Mouse (Mus musculus) thymus, adult 2 months (tissue): ENCODE measurements at regions not wholly inside any gene's neighbourhood (a gene's known extent, or its start where the extent isn't known, plus 50 kb on each side); places are given as distances from the start of the nearest gene placed in this dataset.

Experiments
- DNase-seq: peaks from one replicate; pipeline ENCODE4 v3.0.0; 2021
- H3K27ac ChIP-seq: fragments of 200-500 bp; 2 replicates; pipeline ENCODE4 v1.5.1; 2012; ENCODE audit warnings: low read length, control low read depth; ENCODE audit not compliant: control insufficient read depth, insufficient read depth
- H3K27me3 ChIP-seq: fragments of 200-500 bp; 2 replicates; pipeline ENCODE4 v1.6.1; 2012; ENCODE audit warnings: mild to moderate bottlenecking, low read length, moderate library complexity, mixed read lengths; ENCODE audit not compliant: control insufficient read depth, insufficient read depth
- H3K36me3 ChIP-seq: fragments of 200-500 bp; 2 replicates; pipeline ENCODE4 v1.6.1; 2012; ENCODE audit warnings: mild to moderate bottlenecking, low read length, moderate library complexity; ENCODE audit not compliant: control insufficient read depth, insufficient read depth
- H3K4me1 ChIP-seq: fragments of 200-500 bp; replicated peaks from 2 replicates; pipeline ENCODE4 v1.6.1; 2012; ENCODE audit warnings: low read length; ENCODE audit not compliant: control insufficient read depth, insufficient read depth
- H3K4me3 ChIP-seq: fragments of 200-500 bp; 2 replicates; pipeline ENCODE4 v1.5.1; 2012; ENCODE audit warnings: mild to moderate bottlenecking, low read length, control low read depth, moderate library complexity; ENCODE audit not compliant: control insufficient read depth, insufficient read depth
- CTCF ChIP-seq: fragments of 200-500 bp; IDR thresholded peaks from 2 replicates; pipeline ENCODE4 v1.5.1; 2012; ENCODE audit warnings: mild to moderate bottlenecking, control low read depth, low read length, moderate library complexity, borderline replicate concordance; ENCODE audit not compliant: control insufficient read depth, poor library complexity, insufficient read depth; ENCODE audit errors: extremely low read depth
- POLR2A ChIP-seq: fragments of 200-500 bp; IDR thresholded peaks from 2 replicates; pipeline ENCODE4 v1.6.1; 2012; ENCODE audit warnings: mild to moderate bottlenecking, low read length, control low read depth, moderate library complexity; ENCODE audit not compliant: control insufficient read depth, poor library complexity, insufficient read depth; ENCODE audit errors: extremely low read depth
- WGBS: fragments of 180-500 bp; shearing (Covaris S2); methylation state at CpG from one replicate; pipeline ENCODE4 v1.1.7; 2018; 5-methylcytosine and 5-hydroxymethylcytosine counted together

DNA sequence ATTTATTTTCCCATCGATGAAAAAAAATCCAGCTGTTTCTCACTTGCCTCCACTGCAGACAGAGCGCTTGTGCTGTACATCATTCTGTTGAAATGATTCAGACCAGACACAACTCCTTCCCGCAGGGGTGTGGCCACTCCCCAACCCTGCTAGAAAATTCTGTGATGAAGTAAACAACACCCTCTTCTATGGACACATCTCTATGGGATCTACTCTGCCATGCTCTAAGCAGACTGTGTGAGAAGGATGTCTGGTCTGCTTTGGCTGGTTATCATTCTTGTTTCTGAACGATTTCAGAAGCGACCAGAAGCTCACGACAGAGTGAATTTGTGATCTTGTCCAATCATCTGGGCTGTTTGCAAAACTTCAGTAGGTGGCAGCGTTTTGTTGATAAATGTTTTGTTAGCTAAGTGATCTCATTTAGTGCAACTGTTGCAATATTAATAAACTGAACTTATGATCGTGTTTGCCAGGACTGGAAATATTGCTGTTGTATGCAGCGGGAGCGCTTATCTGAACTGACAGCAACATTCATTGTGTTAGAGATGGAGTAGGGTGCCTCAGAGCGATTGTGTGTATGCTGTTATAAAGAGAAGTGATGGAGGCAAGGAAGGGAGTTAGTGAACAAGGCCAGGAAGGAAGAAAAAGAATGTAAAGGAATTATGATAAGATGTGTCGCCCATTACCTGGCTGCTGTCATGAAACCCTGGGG is 605.2 kb upstream of the Nox3 start:
- H3K27me3 ChIP-seq: no peaks in the 10 kb centered on the region
- TF ChIP-seq CTCF (no peak), POLR2A (no peak)
- 88% methylated on average over 12 of the region's 12 CpGs for WGBS
- no peak overlapping the region for H3K4me3 ChIP-seq
- no peaks in the 10 kb centered on the region for H3K36me3 ChIP-seq
- DNase-seq: no peak
- no peak overlapping the region for H3K27ac ChIP-seq
- no peaks in the 10 kb centered on the region; the same call in 1 of the 2 replicates for H3K4me1 ChIP-seq

DNA sequence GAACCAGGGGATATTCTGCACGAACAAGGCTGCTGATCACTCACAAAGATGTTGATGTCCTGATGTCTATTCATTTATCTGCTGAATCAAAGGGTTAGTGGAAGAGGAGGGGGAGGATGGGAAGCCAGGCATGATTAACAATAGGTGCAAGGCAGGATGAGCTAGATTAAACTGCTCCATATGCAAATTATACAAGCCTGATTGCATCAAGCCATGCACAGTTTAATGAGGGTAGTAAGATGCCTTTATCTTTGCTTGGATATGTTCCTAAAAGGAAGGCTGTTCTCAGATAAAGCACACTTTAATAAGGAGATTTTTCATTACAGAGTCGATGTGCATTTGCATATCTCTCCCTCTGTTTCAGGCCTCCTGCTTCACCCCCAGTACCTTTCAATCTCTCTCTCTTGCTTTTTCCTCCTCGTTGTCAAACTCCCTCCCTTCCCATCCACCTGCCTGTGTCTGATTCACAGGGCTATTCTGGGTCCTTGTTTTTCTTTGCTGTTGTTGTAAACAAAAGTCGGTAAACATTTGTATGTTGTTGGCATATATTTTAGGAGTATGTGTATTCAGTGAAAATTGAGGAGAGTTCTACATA is 615.8 kb upstream of the Nox3 start:
- no peak for DNase-seq
- Histone ChIP-seq H3K36me3 (no peaks in the 10 kb centered on the region), H3K4me1 (no peaks in the 10 kb centered on the region), H3K27me3 (no peaks in the 10 kb centered on the region), H3K27ac (no peak overlapping the region), H3K4me3 (no peak overlapping the region)
- TF ChIP-seq POLR2A: no peak
- no peak for TF ChIP-seq CTCF
- WGBS: 69% methylated on average over 4 of the region's 4 CpGs

DNA sequence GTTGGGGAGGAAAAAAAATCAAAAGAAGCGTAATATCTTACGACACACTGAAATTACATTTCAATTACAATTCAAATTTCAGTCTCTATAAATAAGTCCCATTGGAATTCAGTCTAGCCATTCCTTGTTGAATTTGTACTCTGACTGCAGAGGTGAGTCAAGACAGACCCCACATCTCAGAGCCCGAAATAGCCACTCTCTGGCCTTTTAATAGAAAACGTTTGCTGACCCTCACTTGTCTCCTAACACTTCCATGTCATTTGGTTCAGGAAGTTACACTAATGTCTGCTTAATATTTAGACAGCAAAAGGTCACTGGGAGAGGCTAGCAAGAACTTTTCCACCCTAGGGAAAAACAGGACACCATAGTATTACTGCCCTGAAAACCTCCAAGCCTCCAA is 623.1 kb upstream of the Nox3 start:
- TF ChIP-seq POLR2A: no peak
- TF ChIP-seq CTCF: no peak
- H3K4me3 ChIP-seq: no peak overlapping the region

DNA sequence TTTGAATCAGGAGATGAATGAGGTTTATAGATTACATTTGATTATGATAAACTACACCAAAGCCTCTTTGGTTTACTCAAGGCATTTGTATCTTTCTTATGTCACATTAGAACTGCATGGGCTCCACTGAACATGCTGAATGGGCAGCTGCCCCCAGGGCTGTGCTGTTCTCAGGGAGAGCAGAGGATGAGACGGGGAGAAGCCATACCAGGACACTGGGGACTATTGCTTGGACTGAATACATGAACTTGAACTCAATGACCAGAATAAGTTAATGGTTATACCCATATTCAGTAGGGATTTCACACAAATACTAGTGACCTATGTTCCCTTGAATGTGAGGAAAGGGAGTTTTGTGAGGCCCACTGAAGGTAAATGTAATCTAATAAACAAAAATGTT is 632.7 kb upstream of the Nox3 start:
- Histone ChIP-seq H3K4me1 (no peaks in the 10 kb centered on the region; the same call in 1 of the 2 replicates), H3K27me3 (no peaks in the 10 kb centered on the region), H3K27ac (no peak overlapping the region), H3K4me3 (no peak overlapping the region), H3K36me3 (no peaks in the 10 kb centered on the region)
- 95% methylated on average over 1 of the region's 1 CpGs for WGBS
- DNase-seq: no peak
- TF ChIP-seq CTCF (no peak), POLR2A (no peak)

More for the DNA sequence above, 623.1 kb upstream of the Nox3 start:
- no peak for DNase-seq
- no peaks in the 10 kb centered on the region for H3K4me1 ChIP-seq
- WGBS: 86% methylated on average over 4 of the region's 4 CpGs
- no peaks in the 10 kb centered on the region for H3K36me3 ChIP-seq
- H3K27me3 ChIP-seq: no peaks in the 10 kb centered on the region
- no peak overlapping the region for H3K27ac ChIP-seq

DNA sequence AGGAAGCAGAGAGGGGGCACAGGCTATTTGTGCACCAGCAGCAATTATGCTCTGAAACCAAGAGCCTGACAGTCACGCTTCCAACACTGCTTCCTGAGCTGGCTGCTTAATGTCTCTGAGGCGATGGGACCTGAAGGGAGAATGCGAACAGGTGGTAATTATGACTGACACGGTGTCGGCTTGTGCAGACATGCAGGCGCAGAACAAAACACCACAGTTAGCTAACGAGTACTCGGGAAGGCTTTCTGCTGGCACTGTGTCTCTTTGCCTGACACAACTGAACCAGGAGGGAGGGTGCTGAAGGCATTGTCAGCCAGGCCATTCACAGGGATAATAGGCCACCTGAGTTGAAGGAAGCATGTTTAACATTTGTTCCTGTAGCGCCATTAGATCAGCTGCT is 635.6 kb upstream of the Nox3 start:
- no peaks in the 10 kb centered on the region for H3K27me3 ChIP-seq
- no peak for DNase-seq
- no peaks in the 10 kb centered on the region; the same call in 1 of the 2 replicates for H3K4me1 ChIP-seq
- no peak overlapping the region for H3K27ac ChIP-seq
- TF ChIP-seq CTCF: no peak
- no peak for TF ChIP-seq POLR2A
- 93% methylated on average over 9 of the region's 9 CpGs for WGBS
- no peak overlapping the region for H3K4me3 ChIP-seq
- H3K36me3 ChIP-seq: no peaks in the 10 kb centered on the region

DNA sequence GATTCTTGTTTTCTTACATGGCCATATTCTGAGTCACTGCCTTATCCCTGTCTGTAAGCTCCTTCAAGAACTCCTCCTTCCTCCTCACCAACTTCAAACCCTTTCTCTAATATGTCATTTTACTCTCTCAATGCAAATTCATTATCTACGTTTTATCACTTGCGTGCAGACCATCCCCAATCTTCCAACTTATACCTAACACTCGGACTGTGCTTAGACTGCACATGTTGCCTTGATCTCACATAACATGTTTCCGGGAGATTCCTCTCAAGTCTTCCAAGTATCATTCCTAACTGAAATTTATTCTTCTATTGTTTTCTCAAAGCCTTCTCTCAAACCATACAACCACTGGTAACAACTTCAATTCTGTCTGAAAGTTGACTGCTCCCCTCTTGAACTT is 637.0 kb upstream of the Nox3 start:
- no peak overlapping the region for H3K27ac ChIP-seq
- no peak overlapping the region for H3K4me3 ChIP-seq
- no peaks in the 10 kb centered on the region for H3K36me3 ChIP-seq
- no peaks in the 10 kb centered on the region for H3K27me3 ChIP-seq
- TF ChIP-seq CTCF (no peak), POLR2A (no peak)
- DNase-seq: no peak
- no peaks in the 10 kb centered on the region; the same call in 1 of the 2 replicates for H3K4me1 ChIP-seq
- over 99% methylated on average over 4 of the region's 4 CpGs for WGBS
